Mouse (Mus musculus): Measurements from ENCODE around the gene Hs3st5. TPM values are rescaled to one million over a fixed set of nuclear protein-coding genes. Genes with fewer than 3 reads are reported as not detected.

The Hs3st5 gene
- polyA plus RNA-seq, 1 experiment from 2014 or later, result 3.1 TPM

- no peak overlapping the region for H3K27ac ChIP-seq (replicated peaks; ENCODE audit: low read depth, low read length)
- no peak for DNase-seq (ENCODE audit: low spot score)
Measured at GRCm38 (mm10) chr10:36781641-36782040, 275.0 kb downstream of the Hs3st5 start.

GRCm38 (mm10) chr10:36786970-36787369 is 280.4 kb downstream of the Hs3st5 start:
- Histone ChIP-seq H3K9me3 (replicated peaks; ENCODE audit: control insufficient read depth, low read length) (no peaks in the 10 kb centered on the region), H3K9ac (replicated peaks; ENCODE audit: low read length) (no peak overlapping the region), H3K4me2 (ENCODE audit: low read depth, low read length) (no peak overlapping the region), H3K4me3 (ENCODE audit: low read depth, low read length) (no peak overlapping the region), H3K27ac (replicated peaks; ENCODE audit: low read depth, low read length) (no peak overlapping the region), H3K27me3 (ENCODE audit: control insufficient read depth, insufficient read depth, low read length) (no peaks in the 10 kb centered on the region), H3K36me3 (replicated peaks; ENCODE audit: control insufficient read depth, insufficient read depth, low read depth, low read length) (no peaks in the 10 kb centered on the region), H3K4me1 (ENCODE audit: control insufficient read depth, insufficient read depth, low read length) (no peaks in the 10 kb centered on the region)
- WGBS, result 75% methylated on average over 7 of the region's 7 CpGs
- ATAC-seq (replicated peaks; ENCODE audit: insufficient number of reproducible peaks, low FRiP score, low TSS enrichment, low read depth) (no peak), DNase-seq (ENCODE audit: low spot score) (no peak)

More at GRCm38 (mm10) chr10:36781641-36782040, 275.0 kb downstream of the Hs3st5 start:
- ATAC-seq (replicated peaks; ENCODE audit: insufficient number of reproducible peaks, low FRiP score, low TSS enrichment, low read depth), result no peak
- no peak overlapping the region for H3K9ac ChIP-seq (replicated peaks; ENCODE audit: low read length)
- no peak overlapping the region for H3K4me3 ChIP-seq (ENCODE audit: low read depth, low read length)
- 72% methylated on average over 1 of the region's 1 CpGs for WGBS
- no peak overlapping the region for H3K4me2 ChIP-seq (ENCODE audit: low read depth, low read length)
- H3K9me3 ChIP-seq (replicated peaks; ENCODE audit: control insufficient read depth, low read length), result no peaks in the 10 kb centered on the region
- H3K4me1 ChIP-seq (ENCODE audit: control insufficient read depth, insufficient read depth, low read length), result no peaks in the 10 kb centered on the region
- no peaks in the 10 kb centered on the region for H3K27me3 ChIP-seq (ENCODE audit: control insufficient read depth, insufficient read depth, low read length)
- no peaks in the 10 kb centered on the region for H3K36me3 ChIP-seq (replicated peaks; ENCODE audit: control insufficient read depth, insufficient read depth, low read depth, low read length)

- H3K27me3 ChIP-seq (ENCODE audit: control insufficient read depth, insufficient read depth, low read length), result no peaks in the 10 kb centered on the region
- WGBS, result 33% methylated on average over 2 of the region's 2 CpGs
- H3K4me2 ChIP-seq (ENCODE audit: low read depth, low read length), result no peak overlapping the region
- no peaks in the 10 kb centered on the region for H3K9me3 ChIP-seq (replicated peaks; ENCODE audit: control insufficient read depth, low read length)
- ATAC-seq (replicated peaks; ENCODE audit: insufficient number of reproducible peaks, low FRiP score, low TSS enrichment, low read depth), result no peak
- H3K4me1 ChIP-seq (ENCODE audit: control insufficient read depth, insufficient read depth, low read length), result no peaks in the 10 kb centered on the region
- H3K27ac ChIP-seq (replicated peaks; ENCODE audit: low read depth, low read length), result no peak overlapping the region
- H3K36me3 ChIP-seq (replicated peaks; ENCODE audit: control insufficient read depth, insufficient read depth, low read depth, low read length), result no peaks in the 10 kb centered on the region
- no peak overlapping the region for H3K9ac ChIP-seq (replicated peaks; ENCODE audit: low read length)
- DNase-seq (ENCODE audit: low spot score), result peak; percentile 57
- no peak overlapping the region for H3K4me3 ChIP-seq (ENCODE audit: low read depth, low read length)
Measured at GRCm38 (mm10) chr10:36791771-36792170, 285.2 kb downstream of the Hs3st5 start.

GRCm38 (mm10) chr10:36795311-36795710 is 288.7 kb downstream of the Hs3st5 start:
- no peak overlapping the region for H3K9ac ChIP-seq (replicated peaks; ENCODE audit: low read length)
- DNase-seq (ENCODE audit: low spot score), result no peak
- ATAC-seq (replicated peaks; ENCODE audit: insufficient number of reproducible peaks, low FRiP score, low TSS enrichment, low read depth), result no peak; the same call in 1 of the 2 replicates
- no peaks in the 10 kb centered on the region for H3K4me1 ChIP-seq (ENCODE audit: control insufficient read depth, insufficient read depth, low read length)
- no peak overlapping the region for H3K4me3 ChIP-seq (ENCODE audit: low read depth, low read length)
- no peaks in the 10 kb centered on the region for H3K36me3 ChIP-seq (replicated peaks; ENCODE audit: control insufficient read depth, insufficient read depth, low read depth, low read length)
- H3K9me3 ChIP-seq (replicated peaks; ENCODE audit: control insufficient read depth, low read length), result no peaks in the 10 kb centered on the region
- H3K4me2 ChIP-seq (ENCODE audit: low read depth, low read length), result no peak overlapping the region
- no peaks in the 10 kb centered on the region for H3K27me3 ChIP-seq (ENCODE audit: control insufficient read depth, insufficient read depth, low read length)
- no peak overlapping the region for H3K27ac ChIP-seq (replicated peaks; ENCODE audit: low read depth, low read length)

GRCm38 (mm10) chr10:36800925-36801482 is 294.4 kb downstream of the Hs3st5 start:
- Histone ChIP-seq H3K4me1 (ENCODE audit: control insufficient read depth, insufficient read depth, low read length) (no peaks in the 10 kb centered on the region), H3K27me3 (ENCODE audit: control insufficient read depth, insufficient read depth, low read length) (no peaks in the 10 kb centered on the region), H3K4me2 (ENCODE audit: low read depth, low read length) (no peak overlapping the region), H3K9ac (replicated peaks; ENCODE audit: low read length) (no peak overlapping the region), H3K9me3 (replicated peaks; ENCODE audit: control insufficient read depth, low read length) (no peaks in the 10 kb centered on the region), H3K4me3 (ENCODE audit: low read depth, low read length) (no peak overlapping the region), H3K36me3 (replicated peaks; ENCODE audit: control insufficient read depth, insufficient read depth, low read depth, low read length) (no peaks in the 10 kb centered on the region), H3K27ac (replicated peaks; ENCODE audit: low read depth, low read length) (no peak overlapping the region)
- 15% methylated on average over 2 of the region's 2 CpGs for WGBS
- DNase-seq (ENCODE audit: low spot score) (peak; percentile 32), ATAC-seq (replicated peaks; ENCODE audit: insufficient number of reproducible peaks, low FRiP score, low TSS enrichment, low read depth) (0 out of 2 replicates have a peak, but pooled peaks have one; percentile 62)

- no peak overlapping the region for H3K9ac ChIP-seq (replicated peaks; ENCODE audit: low read length)
- no peak overlapping the region for H3K4me2 ChIP-seq (ENCODE audit: low read depth, low read length)
- H3K27ac ChIP-seq (replicated peaks; ENCODE audit: low read depth, low read length), result no peak overlapping the region
- ATAC-seq (replicated peaks; ENCODE audit: insufficient number of reproducible peaks, low FRiP score, low TSS enrichment, low read depth) (no peak; the same call in 1 of the 2 replicates), DNase-seq (ENCODE audit: low spot score) (peak; percentile 29)
- 12% methylated on average over 2 of the region's 2 CpGs for WGBS
- H3K36me3 ChIP-seq (replicated peaks; ENCODE audit: control insufficient read depth, insufficient read depth, low read depth, low read length), result no peaks in the 10 kb centered on the region
- no peaks in the 10 kb centered on the region for H3K9me3 ChIP-seq (replicated peaks; ENCODE audit: control insufficient read depth, low read length)
- H3K4me3 ChIP-seq (ENCODE audit: low read depth, low read length), result no peak overlapping the region
- H3K4me1 ChIP-seq (ENCODE audit: control insufficient read depth, insufficient read depth, low read length), result no peaks in the 10 kb centered on the region
- no peaks in the 10 kb centered on the region for H3K27me3 ChIP-seq (ENCODE audit: control insufficient read depth, insufficient read depth, low read length)
Measured at GRCm38 (mm10) chr10:36803705-36804104, 297.1 kb downstream of the Hs3st5 start.

- DNase-seq (ENCODE audit: low spot score) (no peak), ATAC-seq (replicated peaks; ENCODE audit: insufficient number of reproducible peaks, low FRiP score, low TSS enrichment, low read depth) (no peak)
- H3K4me2 ChIP-seq (ENCODE audit: low read depth, low read length), result no peak overlapping the region
- no peaks in the 10 kb centered on the region for H3K36me3 ChIP-seq (replicated peaks; ENCODE audit: control insufficient read depth, insufficient read depth, low read depth, low read length)
- no peak overlapping the region for H3K9ac ChIP-seq (replicated peaks; ENCODE audit: low read length)
- WGBS, result 65% methylated on average over 4 of the region's 4 CpGs
- H3K4me1 ChIP-seq (ENCODE audit: control insufficient read depth, insufficient read depth, low read length), result no peaks in the 10 kb centered on the region
- H3K4me3 ChIP-seq (ENCODE audit: low read depth, low read length), result no peak overlapping the region
- H3K27me3 ChIP-seq (ENCODE audit: control insufficient read depth, insufficient read depth, low read length), result no peaks in the 10 kb centered on the region
- H3K9me3 ChIP-seq (replicated peaks; ENCODE audit: control insufficient read depth, low read length), result no peaks in the 10 kb centered on the region
- no peak overlapping the region for H3K27ac ChIP-seq (replicated peaks; ENCODE audit: low read depth, low read length)
Measured at GRCm38 (mm10) chr10:36805265-36805664, 298.7 kb downstream of the Hs3st5 start.

- no peak overlapping the region for H3K9ac ChIP-seq (replicated peaks; ENCODE audit: low read length)
- no peak overlapping the region for H3K27ac ChIP-seq (replicated peaks; ENCODE audit: low read depth, low read length)
- no peak for ATAC-seq (replicated peaks; ENCODE audit: insufficient number of reproducible peaks, low FRiP score, low TSS enrichment, low read depth)
- H3K4me3 ChIP-seq (ENCODE audit: low read depth, low read length), result no peak overlapping the region
- H3K36me3 ChIP-seq (replicated peaks; ENCODE audit: control insufficient read depth, insufficient read depth, low read depth, low read length), result no peaks in the 10 kb centered on the region
- no peak for DNase-seq (ENCODE audit: low spot score)
- H3K4me2 ChIP-seq (ENCODE audit: low read depth, low read length), result no peak overlapping the region
- no peaks in the 10 kb centered on the region for H3K27me3 ChIP-seq (ENCODE audit: control insufficient read depth, insufficient read depth, low read length)
- no peaks in the 10 kb centered on the region for H3K9me3 ChIP-seq (replicated peaks; ENCODE audit: control insufficient read depth, low read length)
- H3K4me1 ChIP-seq (ENCODE audit: control insufficient read depth, insufficient read depth, low read length), result no peaks in the 10 kb centered on the region
- 76% methylated on average over 5 of the region's 5 CpGs for WGBS
Measured at GRCm38 (mm10) chr10:36805788-36806187, 299.2 kb downstream of the Hs3st5 start.

Measured in embryonic facial prominence, embryonic 11.5 days (tissue).